Mouse (Mus musculus) forebrain, embryonic 12.5 days (tissue): ENCODE results near the gene Fto. TPM values are rescaled to one million over a fixed set of nuclear protein-coding genes. Genes with fewer than 3 reads are reported as not detected.

Source experiments
- ATAC-seq: fragments of 200-750 bp; cut with Nextera tagmentation; 2 replicates; pipeline ENCODE4 v1.8.0; 2017; ENCODE audit warnings: moderate TSS enrichment; ENCODE audit not compliant: low FRiP score
- H3K27ac ChIP-seq: fragments of 300-500 bp; sonication (generic); 2 replicates; pipeline ENCODE4 v1.5.1; 2016; ENCODE audit warnings: mild to moderate bottlenecking
- H3K27me3 ChIP-seq: fragments of 300-500 bp; sonication (generic); 2 replicates; pipeline ENCODE4 v1.6.1; 2016; ENCODE audit warnings: mild to moderate bottlenecking
- H3K36me3 ChIP-seq: fragments of 300-500 bp; sonication (generic); replicated peaks from 2 replicates; pipeline ENCODE4 v1.6.1; 2016; ENCODE audit warnings: mild to moderate bottlenecking
- H3K4me1 ChIP-seq: fragments of 300-500 bp; sonication (generic); 2 replicates; pipeline ENCODE4 v1.6.1; 2016
- H3K4me2 ChIP-seq: fragments of 300-500 bp; sonication (generic); 2 replicates; pipeline ENCODE4 v1.6.1; 2016; ENCODE audit warnings: mild to moderate bottlenecking, moderate library complexity
- H3K4me3 ChIP-seq: fragments of 300-500 bp; sonication (generic); replicated peaks from 2 replicates; pipeline ENCODE4 v1.5.1; 2016; ENCODE audit warnings: mild to moderate bottlenecking
- H3K9ac ChIP-seq: fragments of 300-500 bp; sonication (generic); 2 replicates; pipeline ENCODE4 v1.6.1; 2016; ENCODE audit warnings: mild to moderate bottlenecking
- H3K9me3 ChIP-seq: fragments of 300-500 bp; sonication (generic); 2 replicates; pipeline ENCODE4 v1.6.1; 2016
- WGBS: fragments of 180-500 bp; shearing (Covaris S2); methylation state at CpG from one replicate; pipeline ENCODE4 v1.1.7; 2016; 5-methylcytosine and 5-hydroxymethylcytosine counted together
- polyA plus RNA-seq: library from polyadenylated mRNA; unstranded; fragments of >200 nt; fragmentation: Nextera tagmentation; extraction: Ambion mirVana; gene quantifications from 2 replicates; pipeline ENCODE4 v1.2.1, GENCODE M21; 2016

Gene Fto
- polyA plus RNA-seq, 1 experiment from 2014 or later: 105 TPM

DNA sequence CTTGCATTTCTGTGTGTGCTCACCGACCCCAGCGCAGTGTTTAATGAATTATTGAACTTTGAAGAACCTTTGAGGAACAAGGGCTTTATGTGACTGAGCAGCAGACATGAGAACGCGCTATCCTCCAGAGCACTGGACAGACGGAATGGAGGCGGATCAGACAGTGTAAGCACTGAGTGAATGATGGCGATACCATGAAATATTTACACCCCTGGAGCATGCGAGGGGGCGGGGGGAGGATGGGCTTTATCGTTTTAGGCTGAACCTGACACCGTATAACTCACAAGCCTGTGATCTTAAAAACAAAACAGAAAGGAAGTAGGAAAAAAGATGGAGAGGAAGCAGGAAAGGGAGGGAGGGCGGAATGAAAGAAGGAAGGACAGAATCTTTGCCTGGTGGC, 57.6 kb downstream of the Fto start:
- H3K4me1 ChIP-seq: peaks cover 33% of the 10 kb centered on the region

GRCm38 (mm10) chr8:91371995-91372394, 58.7 kb downstream of the Fto start:
- no peak overlapping the region for H3K4me3 ChIP-seq
- ATAC-seq: no peak
- no peak overlapping the region for H3K27ac ChIP-seq
- H3K36me3 ChIP-seq: no peaks in the 10 kb centered on the region
- H3K4me2 ChIP-seq: no peak overlapping the region
- H3K9me3 ChIP-seq: no peaks in the 10 kb centered on the region
- H3K27me3 ChIP-seq: peaks cover 61% of the 10 kb centered on the region
- 73% methylated on average over 4 of the region's 4 CpGs for WGBS
- no peak overlapping the region for H3K9ac ChIP-seq
- peaks cover 42% of the 10 kb centered on the region for H3K4me1 ChIP-seq

More for the DNA sequence above, 57.6 kb downstream of the Fto start:
- Histone ChIP-seq H3K9ac (no peak overlapping the region), H3K36me3 (no peaks in the 10 kb centered on the region), H3K4me3 (no peak overlapping the region), H3K9me3 (no peaks in the 10 kb centered on the region), H3K27me3 (peaks cover 55% of the 10 kb centered on the region), H3K4me2 (no peak overlapping the region), H3K27ac (no peak overlapping the region)
- 69% methylated on average over 12 of the region's 12 CpGs for WGBS
- no peak for ATAC-seq

DNA sequence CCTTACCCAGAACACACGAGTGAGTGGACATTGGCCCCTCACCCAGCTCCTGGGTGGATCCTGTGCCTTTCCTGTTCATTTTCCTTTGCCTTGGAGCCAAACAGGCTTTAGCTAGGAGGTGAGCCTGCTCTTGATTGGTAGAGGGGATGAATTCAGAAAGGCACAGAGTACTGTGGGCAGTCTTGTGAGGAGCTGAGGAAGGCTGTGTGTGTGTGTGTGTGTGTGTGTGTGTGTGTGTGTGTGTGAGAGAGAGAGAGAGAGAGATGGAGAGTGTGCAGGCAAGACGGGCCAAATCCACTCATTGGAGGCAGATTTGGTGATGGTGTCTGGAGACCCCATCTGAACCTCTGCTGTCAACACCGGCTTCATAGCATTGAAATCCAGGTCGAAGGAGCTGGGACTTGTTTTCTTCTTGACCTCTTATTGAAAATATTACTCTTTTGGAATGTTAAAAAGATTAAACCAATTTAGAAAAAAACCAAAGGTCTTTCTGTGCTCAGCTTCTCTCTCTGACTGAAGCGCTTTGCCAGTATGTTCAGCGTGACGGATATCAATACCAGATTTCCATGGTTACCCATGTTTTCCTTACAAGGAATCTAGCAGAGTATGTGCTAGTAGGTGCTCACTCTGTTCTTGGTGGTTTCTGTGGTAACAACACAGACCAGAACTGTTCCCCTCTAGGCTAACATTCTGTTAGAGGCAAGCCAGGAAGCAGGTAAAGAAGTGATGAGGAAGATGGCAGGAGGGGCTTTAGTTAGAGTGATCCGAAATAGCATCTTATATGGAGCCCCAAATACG, 59.7 kb downstream of the Fto start:
- peaks cover 59% of the 10 kb centered on the region for H3K27me3 ChIP-seq
- peaks cover 51% of the 10 kb centered on the region for H3K4me1 ChIP-seq

GRCm38 (mm10) chr8:91375054-91375938, 62.0 kb downstream of the Fto start:
- Histone ChIP-seq H3K36me3 (no peaks in the 10 kb centered on the region), H3K9ac (no peak overlapping the region; the same call in 1 of the 2 replicates), H3K4me1 (peaks cover 59% of the 10 kb centered on the region), H3K4me3 (no peak overlapping the region), H3K27ac (no peak overlapping the region), H3K4me2 (no peak overlapping the region), H3K9me3 (no peaks in the 10 kb centered on the region), H3K27me3 (peaks cover 52% of the 10 kb centered on the region)
- no peak for ATAC-seq
- WGBS: 38% methylated on average over 20 of the region's 20 CpGs

More for the DNA sequence above, 59.7 kb downstream of the Fto start:
- no peak overlapping the region for H3K4me2 ChIP-seq
- no peaks in the 10 kb centered on the region for H3K9me3 ChIP-seq
- ATAC-seq: no peak
- 76% methylated on average over 9 of the region's 9 CpGs for WGBS
- H3K36me3 ChIP-seq: no peaks in the 10 kb centered on the region
- H3K9ac ChIP-seq: no peak overlapping the region
- H3K4me3 ChIP-seq: no peak overlapping the region
- no peak overlapping the region for H3K27ac ChIP-seq

- WGBS: 54% methylated on average over 11 of the region's 11 CpGs
- Histone ChIP-seq H3K4me1 (peaks cover 66% of the 10 kb centered on the region), H3K4me2 (no peak overlapping the region), H3K9me3 (no peaks in the 10 kb centered on the region), H3K9ac (no peak overlapping the region), H3K27ac (no peak overlapping the region), H3K4me3 (no peak overlapping the region), H3K27me3 (peaks cover 55% of the 10 kb centered on the region), H3K36me3 (no peaks in the 10 kb centered on the region)
- no peak for ATAC-seq
Observed at GRCm38 (mm10) chr8:91376785-91377184, 63.5 kb downstream of the Fto start.

DNA sequence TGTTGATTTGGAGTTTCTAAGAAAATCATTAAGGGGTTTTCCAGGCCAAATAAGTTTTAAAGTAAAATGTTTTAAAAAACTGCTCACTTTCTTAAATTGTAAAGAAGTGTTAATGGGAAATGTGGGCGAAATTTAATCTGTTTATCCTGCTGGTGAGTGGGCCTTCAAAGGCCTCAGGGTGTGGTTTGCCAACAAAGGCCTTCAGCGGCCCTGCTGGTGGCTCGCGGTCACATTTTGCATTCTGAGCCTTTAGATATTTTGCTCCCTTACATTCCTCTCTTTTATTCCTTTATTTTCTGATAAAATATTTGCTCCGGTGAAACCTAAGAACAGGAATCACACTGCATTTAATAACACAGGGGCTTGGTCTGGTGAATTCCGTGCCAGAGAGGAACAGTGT, 64.0 kb downstream of the Fto start:
- H3K27me3 ChIP-seq: peaks cover 55% of the 10 kb centered on the region

GRCm38 (mm10) chr8:91378846-91379499, 65.6 kb downstream of the Fto start:
- Histone ChIP-seq H3K36me3 (no peaks in the 10 kb centered on the region), H3K27ac (no peak overlapping the region), H3K9me3 (no peaks in the 10 kb centered on the region), H3K4me2 (no peak overlapping the region), H3K9ac (no peak overlapping the region), H3K4me1 (peaks cover 70% of the 10 kb centered on the region), H3K4me3 (no peak overlapping the region), H3K27me3 (peaks cover 45% of the 10 kb centered on the region)
- ATAC-seq: peak; percentile 59
- 79% methylated on average over 13 of the region's 13 CpGs for WGBS

More for the DNA sequence above, 64.0 kb downstream of the Fto start:
- Histone ChIP-seq H3K4me2 (no peak overlapping the region), H3K27ac (no peak overlapping the region), H3K9me3 (no peaks in the 10 kb centered on the region), H3K4me3 (no peak overlapping the region), H3K4me1 (peaks cover 67% of the 10 kb centered on the region), H3K36me3 (no peaks in the 10 kb centered on the region), H3K9ac (no peak overlapping the region)
- ATAC-seq: no peak
- 43% methylated on average over 6 of the region's 6 CpGs for WGBS

GRCm38 (mm10) chr8:91380796-91381542, 67.6 kb downstream of the Fto start:
- WGBS: 19% methylated on average over 10 of the region's 10 CpGs
- Histone ChIP-seq H3K9ac (no peak overlapping the region), H3K4me1 (peaks cover 68% of the 10 kb centered on the region), H3K36me3 (no peaks in the 10 kb centered on the region), H3K27me3 (peaks cover 33% of the 10 kb centered on the region), H3K9me3 (no peaks in the 10 kb centered on the region), H3K27ac (no peak overlapping the region), H3K4me2 (no peak overlapping the region), H3K4me3 (no peak overlapping the region)
- no peak for ATAC-seq

DNA sequence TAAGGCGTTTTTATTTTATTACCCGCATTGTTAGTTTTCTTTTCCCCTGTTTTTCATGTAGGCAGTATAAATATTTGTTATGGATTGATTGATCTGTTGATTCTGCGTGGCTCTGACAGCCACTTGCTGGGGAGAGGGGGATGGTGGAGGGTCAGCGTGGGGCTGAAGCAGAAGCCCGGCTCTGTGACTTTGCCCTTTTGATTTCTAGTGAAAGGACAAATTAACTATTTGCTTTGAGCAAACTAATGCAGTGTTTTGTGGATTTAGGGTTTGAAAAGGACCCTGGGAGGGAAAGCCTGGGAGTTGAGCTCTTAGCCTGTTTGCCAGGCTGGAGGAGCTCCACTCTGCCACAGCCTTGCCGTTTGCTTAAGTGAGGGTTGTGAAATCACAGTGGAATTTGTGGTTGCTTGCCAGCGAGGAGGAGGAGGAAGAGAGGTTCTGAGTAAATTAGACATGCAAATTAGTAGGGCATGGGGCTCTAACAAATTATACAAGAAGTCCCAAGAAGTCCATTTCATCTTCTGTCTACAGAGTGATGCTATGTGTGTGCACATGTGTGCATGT, 68.3 kb downstream of the Fto start:
- no peak overlapping the region for H3K9ac ChIP-seq
- H3K4me3 ChIP-seq: no peak overlapping the region
- 8% methylated on average over 7 of the region's 7 CpGs for WGBS
- H3K27ac ChIP-seq: no peak overlapping the region
- no peaks in the 10 kb centered on the region for H3K9me3 ChIP-seq
- ATAC-seq: no peak
- H3K36me3 ChIP-seq: no peaks in the 10 kb centered on the region
- H3K4me2 ChIP-seq: no peak overlapping the region
- H3K4me1 ChIP-seq: peaks cover 62% of the 10 kb centered on the region
- H3K27me3 ChIP-seq: peaks cover 26% of the 10 kb centered on the region

GRCm38 (mm10) chr8:91383210-91383609, 69.9 kb downstream of the Fto start:
- H3K27ac ChIP-seq: no peak overlapping the region
- 0 out of 2 replicates have a peak overlapping the region, but pooled peaks have one; percentile 25 for H3K4me2 ChIP-seq
- H3K36me3 ChIP-seq: no peaks in the 10 kb centered on the region
- H3K9ac ChIP-seq: no peak overlapping the region
- no peak overlapping the region for H3K4me3 ChIP-seq
- 72% methylated on average over 3 of the region's 3 CpGs for WGBS
- ATAC-seq: no peak
- peaks cover 13% of the 10 kb centered on the region for H3K27me3 ChIP-seq
- peaks cover 48% of the 10 kb centered on the region for H3K4me1 ChIP-seq
- H3K9me3 ChIP-seq: no peaks in the 10 kb centered on the region

DNA sequence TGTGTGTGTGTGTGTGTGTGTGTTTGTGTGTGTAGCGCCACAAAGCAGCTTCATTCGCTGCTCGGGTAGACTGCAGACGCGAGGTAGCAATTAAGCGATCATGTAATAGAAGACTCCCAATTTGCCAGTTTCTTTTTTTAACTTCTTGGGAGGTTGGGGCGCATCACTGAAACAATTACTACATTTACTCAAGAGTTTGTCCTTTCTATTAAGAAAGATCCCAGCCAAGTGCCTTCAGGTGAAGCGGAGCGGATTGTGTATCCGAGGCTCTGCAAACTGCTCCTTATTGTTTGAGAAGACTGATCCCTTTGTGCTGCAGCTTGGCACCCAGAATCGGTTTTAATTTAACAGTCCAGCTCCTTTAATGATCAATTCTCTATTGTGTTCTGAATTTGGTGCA, 70.5 kb downstream of the Fto start:
- H3K27ac ChIP-seq: 0 out of 2 replicates have a peak overlapping the region, but pooled peaks have one; percentile 26
- ATAC-seq: no peak
- H3K27me3 ChIP-seq: peaks cover 13% of the 10 kb centered on the region
- H3K4me3 ChIP-seq: no peak overlapping the region
- H3K36me3 ChIP-seq: no peaks in the 10 kb centered on the region
- peaks cover 48% of the 10 kb centered on the region for H3K4me1 ChIP-seq
- WGBS: 23% methylated on average over 11 of the region's 11 CpGs
- H3K4me2 ChIP-seq: peak overlapping the region; percentile 25
- no peaks in the 10 kb centered on the region for H3K9me3 ChIP-seq
- no peak overlapping the region for H3K9ac ChIP-seq
